Mouse (Mus musculus) bone marrow macrophage, adult 2 months (primary cell): ENCODE measurements at regions not wholly inside any gene's neighbourhood (a gene's known extent, or its start where the extent isn't known, plus 50 kb on each side); places are given as distances from the start of the nearest gene placed in this dataset.

ENCODE experiments used
- CTCF ChIP-seq: IDR thresholded peaks from 2 replicates; pipeline ENCODE4 v1.5.1; 2012; ENCODE audit warnings: low read depth, mild to moderate bottlenecking, low read length, moderate library complexity
- POLR2A ChIP-seq: IDR thresholded peaks from 2 replicates; pipeline ENCODE4 v1.6.1; 2012; ENCODE audit warnings: mild to moderate bottlenecking, low read depth, low read length, borderline replicate concordance

- TF ChIP-seq POLR2A, result no peak
- TF ChIP-seq CTCF, result no peak
Measured at GRCm38 (mm10) chr9:63052181-63052580, 64.5 kb upstream of the Pias1 start.
